Mouse (Mus musculus): ENCODE results near the gene Hist2h2aa1.

Hist2h2aa1 gene

GRCm38 (mm10) chr3:96251787-96252186, 6.5 kb downstream of the Hist2h2aa1 start:
- no peak for DNase-seq (ENCODE audit: low spot score in 2 of 2)

- no peak for DNase-seq (ENCODE audit: low spot score in 2 of 2)
These were observed 9.5 kb downstream of the Hist2h2aa1 start for GRCm38 (mm10) chr3:96254683-96255355.

- DNase-seq (ENCODE audit: low spot score in 2 of 2), result no peak
These were observed 10.8 kb downstream of the Hist2h2aa1 start for GRCm38 (mm10) chr3:96255926-96256593.

- no peak for DNase-seq (ENCODE audit: low spot score in 2 of 2)
These were observed 11.9 kb downstream of the Hist2h2aa1 start for GRCm38 (mm10) chr3:96257190-96257589.

- peak in 1 of 2 experiments; percentile 45 for DNase-seq (ENCODE audit: low spot score in 2 of 2)
These were observed 14.9 kb downstream of the Hist2h2aa1 start for GRCm38 (mm10) chr3:96260220-96260619.

GRCm38 (mm10) chr3:96261623-96262022, 16.3 kb downstream of the Hist2h2aa1 start:
- no peak for DNase-seq (ENCODE audit: low spot score in 2 of 2)

GRCm38 (mm10) chr3:96262216-96262875, 17.0 kb downstream of the Hist2h2aa1 start:
- DNase-seq (ENCODE audit: low spot score in 2 of 2), result peak; percentile 84 to 88

GRCm38 (mm10) chr3:96262979-96263550, 17.8 kb downstream of the Hist2h2aa1 start, which contains the start of gene Hist2h4:
TSS of gene Hist2h4 (minus strand) at chr3:96263311.
- peak; percentile 98 to 100 for DNase-seq (ENCODE audit: low spot score in 2 of 2)

GRCm38 (mm10) chr3:96263558-96264403, 18.5 kb downstream of the Hist2h2aa1 start:
- DNase-seq (ENCODE audit: low spot score in 2 of 2), result peak; percentile 47 to 59

GRCm38 (mm10) chr3:96264404-96264949, 19.2 kb downstream of the Hist2h2aa1 start:
- no peak for DNase-seq (ENCODE audit: low spot score in 2 of 2)

GRCm38 (mm10) chr3:96266132-96266710, 20.9 kb downstream of the Hist2h2aa1 start:
- DNase-seq (ENCODE audit: low spot score in 2 of 2), result no peak

GRCm38 (mm10) chr3:96267541-96267940, 22.2 kb downstream of the Hist2h2aa1 start:
- no peak for DNase-seq (ENCODE audit: low spot score in 2 of 2)

GRCm38 (mm10) chr3:96268051-96268775, 22.9 kb downstream of the Hist2h2aa1 start, which contains the start of gene Hist2h3b:
TSS of gene Hist2h3b (plus strand) at chr3:96268654.
- DNase-seq (ENCODE audit: low spot score in 2 of 2), result peak; percentile 85 to 90

- peak; percentile 36 to 56 for DNase-seq (ENCODE audit: low spot score in 2 of 2)
These were observed 23.6 kb downstream of the Hist2h2aa1 start for GRCm38 (mm10) chr3:96268776-96269378.

- peak; percentile 95 to 98 for DNase-seq (ENCODE audit: low spot score in 2 of 2)
These were observed 24.5 kb downstream of the Hist2h2aa1 start, which contains the start of gene Hist2h2bb for GRCm38 (mm10) chr3:96269511-96270474. TSS of gene Hist2h2bb (plus strand) at chr3:96269752.

- no peak for DNase-seq (ENCODE audit: low spot score in 2 of 2)
These were observed 28.5 kb downstream of the Hist2h2aa1 start for GRCm38 (mm10) chr3:96273591-96274465.

GRCm38 (mm10) chr3:96277428-96277799, 32.1 kb downstream of the Hist2h2aa1 start:
- DNase-seq (ENCODE audit: low spot score in 2 of 2), result peak in 1 of 2 experiments; percentile 46

Measured in frontal cortex, postnatal 36 days (tissue).